Mouse (Mus musculus) adrenal gland, postnatal 36 days (tissue): ENCODE results near the gene Lrch4. TPM values are rescaled to one million over a fixed set of nuclear protein-coding genes. Genes with fewer than 3 reads are reported as not detected.
A peak's percentile ranks its signal among the peaks of the same experiment; 100 is the strongest.
"Not testable (repeated sequence)": the region's sequence is repeated elsewhere in the genome, so short reads cannot be mapped to it uniquely, and the experiment has no call there.

Experiments
- DNase-seq, 2 experiments: peaks; one replicate each; pipeline ENCODE4 v3.0.0; 2021; ENCODE audit warnings: mixed read lengths in 1 of 2
- total RNA-seq, 2 experiments: library from RNA; stranded (reverse); gene quantifications; 2 replicates each; pipeline ENCODE4 v1.2.3; 2021

The Lrch4 gene
- total RNA-seq, 2 experiments from 2014 or later: 23.5 to 36.1 TPM

DNA sequence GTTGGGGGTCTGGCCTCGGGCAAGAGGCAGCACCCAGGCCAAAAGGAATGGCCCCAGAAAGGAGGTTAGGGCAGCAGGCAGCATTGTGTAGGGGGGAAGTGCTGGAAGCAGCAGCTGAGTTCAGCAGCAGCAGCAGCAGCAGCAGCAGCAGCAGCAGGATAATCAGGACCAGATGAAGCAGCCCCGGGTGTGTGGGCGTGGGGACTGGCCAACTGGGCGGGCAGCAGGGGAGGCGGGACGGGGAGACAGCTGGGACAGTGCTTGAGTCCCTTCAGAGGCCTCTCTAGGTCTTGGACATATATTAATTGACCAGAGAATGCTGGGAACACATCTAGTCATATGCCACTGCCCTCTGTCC lies 17.7 kb upstream of the Lrch4 start:
- DNase-seq: peak; percentile 85 to 89

DNA sequence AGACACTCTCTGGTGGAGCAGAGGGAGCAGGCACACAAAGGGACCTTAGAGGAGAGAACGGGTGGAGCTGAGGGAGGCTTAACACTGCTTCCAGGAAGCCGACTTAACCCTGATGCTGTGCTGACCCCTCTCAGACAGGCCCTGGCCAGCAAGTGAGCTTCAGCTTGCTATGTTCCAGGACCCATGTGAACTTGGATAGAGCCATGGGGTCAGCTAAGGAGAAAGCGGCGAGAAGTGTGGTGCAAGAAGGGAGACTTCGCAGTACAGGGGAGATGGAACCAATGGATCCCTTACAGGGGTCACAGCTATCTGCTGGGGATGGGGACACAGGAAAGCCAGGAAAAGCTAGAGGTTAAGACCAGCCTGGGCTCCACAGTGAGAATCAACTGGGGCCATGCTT lies 15.8 kb upstream of the Lrch4 start:
- no peak for DNase-seq

DNA sequence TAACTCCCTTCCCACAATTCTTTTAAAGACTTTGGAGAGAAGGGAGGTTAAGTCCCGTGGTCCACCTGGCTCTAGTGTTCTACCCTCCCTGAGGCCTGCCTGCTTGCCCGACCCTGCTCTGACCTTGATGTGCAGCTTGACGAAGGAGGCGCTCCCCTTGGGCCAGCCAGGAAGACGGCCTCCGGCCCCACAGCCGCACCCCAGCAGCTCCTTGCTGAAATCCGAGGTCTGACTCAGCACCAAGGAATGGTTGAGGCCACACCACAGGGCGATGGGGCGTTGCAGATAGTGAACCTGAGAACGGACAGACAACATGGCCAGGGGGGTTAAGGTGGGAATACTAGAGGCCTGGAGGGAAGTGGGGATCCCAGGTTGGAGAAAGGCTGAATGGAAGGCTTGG lies 15.4 kb upstream of the Lrch4 start, which contains the start of gene Pcolce:
Gene Pcolce (minus strand): TSS at position 235 of the 400 bp plus-strand sequence.
- DNase-seq: peak; percentile 76 to 81

DNA sequence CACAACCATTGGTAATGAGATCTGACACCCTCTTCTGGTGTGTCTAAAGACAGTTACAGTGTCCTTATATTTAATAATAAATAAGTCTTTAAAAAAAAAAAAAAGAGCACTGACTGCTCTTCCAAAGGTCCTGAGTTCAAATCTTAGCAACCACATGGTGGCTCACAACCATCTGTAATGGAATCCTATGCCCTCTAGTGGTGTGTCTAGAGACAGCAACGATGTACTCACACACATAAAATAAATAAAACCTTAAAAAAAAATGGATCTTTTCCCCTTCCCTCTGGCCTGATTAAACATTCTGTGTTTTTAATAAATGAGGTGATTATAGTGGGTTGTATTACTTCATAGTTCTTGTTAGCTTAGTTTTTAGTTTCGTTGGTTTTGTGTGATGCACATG lies 14.0 kb upstream of the Lrch4 start:
- not testable (repeated sequence) for DNase-seq

- DNase-seq: no peak
Observed at GRCm38 (mm10) chr5:137615347-137615746, 13.6 kb upstream of the Lrch4 start.

DNA sequence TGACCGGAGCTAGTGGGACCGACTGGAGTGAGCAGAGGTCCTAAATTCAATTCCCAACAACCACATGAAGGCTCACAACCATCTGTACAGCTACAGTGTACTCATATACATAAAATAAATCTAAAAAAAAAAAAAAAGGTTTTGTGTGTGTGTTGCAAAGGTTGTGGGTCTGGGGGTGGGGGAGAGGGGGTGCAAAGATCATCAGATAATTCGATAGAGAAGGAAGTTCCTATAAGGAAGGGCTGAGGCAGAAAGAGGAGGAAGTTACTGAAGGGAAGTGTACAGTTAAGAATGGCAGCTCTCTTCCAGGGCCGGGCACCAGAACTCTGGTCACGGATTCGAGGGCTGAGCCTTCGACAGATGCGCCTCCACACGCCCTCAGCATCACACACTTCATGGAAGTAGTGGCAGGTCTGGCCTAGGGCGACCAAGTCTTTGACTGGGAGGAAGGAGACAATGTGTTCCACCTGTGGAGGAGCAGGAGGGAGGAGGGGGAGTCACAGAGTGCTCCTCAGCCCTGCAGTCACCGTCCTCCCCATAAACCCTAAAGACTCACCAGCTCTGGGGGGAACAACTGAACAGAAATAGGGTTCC lies 4.9 kb upstream of the Lrch4 start:
- DNase-seq: no peak

DNA sequence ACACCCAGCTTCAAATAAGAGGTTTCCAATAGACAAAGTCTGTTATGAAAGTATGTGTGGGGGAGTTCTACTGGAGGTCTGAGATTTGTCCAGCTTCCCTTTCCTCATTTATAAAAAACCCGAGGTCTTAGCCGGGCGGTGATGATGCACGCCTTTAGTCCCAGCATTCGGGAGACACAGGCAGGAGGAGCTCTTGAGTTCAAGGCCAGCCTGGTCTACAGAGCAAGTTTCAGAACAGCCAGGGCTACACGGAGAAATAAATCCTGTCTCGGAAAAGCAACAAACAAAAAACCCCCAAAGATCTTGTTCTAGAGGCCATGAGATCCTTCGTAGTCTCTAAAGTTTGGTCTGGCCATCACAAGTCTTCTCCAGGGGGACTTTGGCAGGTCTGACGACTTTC lies 930 bp upstream of the Lrch4 start:
- peak; percentile 59 to 64 for DNase-seq

GRCm38 (mm10) chr5:137629306-137629721 lies 393 bp downstream of the Lrch4 start:
- no peak for DNase-seq

DNA sequence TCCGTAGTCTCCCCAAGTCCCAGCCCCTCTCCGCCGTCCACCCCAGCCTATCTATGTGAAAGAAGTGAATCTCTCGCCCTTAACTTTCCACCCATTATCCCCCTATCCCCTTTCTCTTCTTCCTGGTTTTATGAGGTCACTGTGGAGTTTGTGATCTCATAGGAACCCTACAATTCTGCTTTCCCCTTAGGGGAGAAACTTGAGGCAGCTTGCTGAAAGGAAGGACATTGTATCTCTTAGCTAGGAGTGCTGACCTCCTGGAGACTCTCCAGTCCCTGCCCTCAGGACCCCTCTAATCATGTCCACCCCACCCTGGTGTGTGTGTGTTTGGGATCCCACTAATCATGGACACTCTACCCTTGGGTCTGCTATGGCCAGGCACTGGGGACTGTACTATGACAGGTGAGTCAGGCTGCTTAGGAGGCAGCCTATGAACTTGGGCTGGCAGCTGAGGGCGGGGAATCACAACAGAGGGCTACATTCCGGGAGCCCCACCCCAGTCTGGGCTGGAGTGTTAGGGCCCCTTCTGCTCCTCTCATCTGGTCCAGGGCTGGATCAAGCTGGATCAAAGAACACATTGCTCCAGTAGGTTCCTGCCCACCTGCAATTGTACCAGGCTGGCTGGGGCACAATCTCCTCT lies 1.1 kb downstream of the Lrch4 start:
- DNase-seq: no peak

DNA sequence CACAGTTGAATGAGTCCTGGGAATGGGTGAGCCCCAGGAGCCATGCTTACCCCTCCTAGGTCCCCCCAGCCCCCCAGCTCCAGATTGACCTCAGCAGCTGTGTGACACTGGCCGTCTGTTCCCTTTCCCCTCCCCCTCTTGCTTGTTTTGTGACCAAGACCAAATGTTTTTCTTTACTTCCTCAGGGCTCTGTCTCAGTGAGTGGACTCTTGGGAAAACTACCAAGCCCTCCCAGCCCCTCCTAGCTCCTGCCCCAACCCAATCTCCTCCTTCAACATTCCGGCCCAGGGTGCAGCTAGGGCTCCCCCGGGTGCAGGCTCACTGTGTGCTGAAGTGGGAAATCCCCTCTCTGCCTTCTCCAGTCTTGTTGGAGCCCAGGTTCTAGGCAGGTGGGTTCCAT lies 1.7 kb downstream of the Lrch4 start:
- DNase-seq: no peak

- no peak for DNase-seq
Observed at GRCm38 (mm10) chr5:137631171-137631570, 2.2 kb downstream of the Lrch4 start.

GRCm38 (mm10) chr5:137631591-137631990 lies 2.7 kb downstream of the Lrch4 start:
- no peak for DNase-seq

- no peak for DNase-seq
Observed at GRCm38 (mm10) chr5:137633397-137634084, 4.6 kb downstream of the Lrch4 start.

DNA sequence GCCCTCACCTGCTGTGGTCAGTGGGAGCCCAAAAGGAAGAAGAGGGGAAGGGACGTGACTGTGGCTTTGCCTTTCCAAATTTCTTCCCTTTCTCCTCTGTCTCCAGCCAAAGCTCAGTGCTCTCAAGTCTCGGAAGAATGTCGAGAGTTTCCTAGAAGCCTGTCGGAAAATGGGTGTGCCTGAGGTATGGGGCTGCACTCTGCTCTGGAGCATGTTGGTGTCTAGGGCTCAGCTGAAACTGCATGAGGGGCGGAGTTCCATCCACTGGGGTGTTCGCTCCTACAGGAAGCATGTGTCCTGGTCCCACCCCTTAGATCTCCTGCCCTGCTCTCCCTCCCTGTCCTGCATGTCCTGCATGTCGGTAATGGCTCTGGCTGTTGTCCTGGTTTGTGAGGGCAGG lies 10.6 kb downstream of the Lrch4 start:
- no peak for DNase-seq

GRCm38 (mm10) chr5:137641054-137641453 lies 12.1 kb downstream of the Lrch4 start, which contains the start of gene Sap25:
Gene Sap25, plus strand, starts transcription at chr5:137641334.
- DNase-seq: peak; percentile 40 to 68

DNA sequence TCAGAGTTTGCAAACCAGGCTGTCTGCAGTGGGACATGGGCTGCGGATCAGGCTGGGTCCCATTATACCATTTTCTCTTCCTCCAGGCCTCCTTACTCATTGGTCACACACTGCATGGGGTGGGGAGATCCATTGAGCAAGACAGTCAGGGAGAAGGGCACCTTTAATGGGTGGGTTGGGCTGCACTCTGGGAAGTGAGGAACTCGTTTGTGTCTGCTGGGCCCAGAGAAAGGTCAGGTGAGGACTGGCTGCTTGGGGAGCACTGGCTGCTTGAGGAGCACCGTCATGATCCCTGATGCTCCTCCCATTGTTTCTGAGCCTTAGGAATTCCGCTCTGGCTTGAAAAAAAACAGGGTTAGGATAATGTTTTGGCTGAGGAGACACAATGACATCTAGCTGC lies 14.0 kb downstream of the Lrch4 start:
- DNase-seq: no peak

DNA sequence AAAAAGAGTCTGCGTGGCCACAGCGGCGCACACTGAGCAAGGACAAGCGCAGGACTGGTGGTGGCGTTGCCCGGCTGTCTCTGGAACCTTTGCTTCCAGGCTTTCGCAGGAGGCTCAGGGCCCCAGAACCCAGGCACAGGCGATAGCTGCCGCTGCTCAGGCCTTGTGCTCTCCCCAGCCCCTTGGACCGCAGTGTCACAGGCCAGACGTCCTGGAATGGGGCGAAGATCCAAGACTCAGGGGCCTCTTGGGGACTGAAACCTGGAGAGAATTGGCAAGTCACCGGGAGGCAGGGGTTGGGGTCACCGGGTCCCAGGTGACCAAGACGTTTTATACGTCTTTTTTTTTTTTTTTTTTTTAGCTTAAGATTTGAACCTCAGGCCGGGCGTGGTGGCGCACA lies 15.6 kb downstream of the Lrch4 start:
- no peak for DNase-seq

DNA sequence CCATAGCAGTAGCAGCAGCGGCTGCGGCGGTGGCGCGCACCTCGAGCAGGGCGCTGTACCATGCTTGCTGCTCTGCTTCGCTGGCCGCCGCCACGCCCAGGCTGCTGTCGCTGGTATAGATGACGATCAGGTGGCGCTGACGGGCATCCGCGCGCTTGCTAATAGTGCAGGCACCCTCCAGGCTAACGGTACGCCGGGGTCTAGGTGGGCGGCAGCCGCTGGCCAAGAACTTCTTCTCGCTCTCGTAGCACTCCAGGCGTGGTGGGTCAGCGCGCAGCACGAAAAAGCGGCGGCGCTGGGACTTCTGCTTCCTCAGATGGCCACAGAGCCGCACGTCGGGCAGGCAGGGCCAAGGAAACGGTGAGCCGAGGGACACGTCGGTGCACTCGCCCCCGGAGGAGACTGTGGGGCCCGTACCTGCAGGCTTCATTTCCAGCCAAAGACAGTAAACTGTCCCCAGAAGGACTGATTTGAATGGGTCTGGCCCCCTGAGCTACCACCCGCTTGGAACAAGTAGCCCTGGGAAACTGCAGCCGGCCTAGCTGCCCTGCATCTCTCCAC lies 16.2 kb downstream of the Lrch4 start:
- DNase-seq: peak; percentile 33 to 43

- peak in 1 of 2 experiments; percentile 47 for DNase-seq
Observed at GRCm38 (mm10) chr5:137645652-137646091, 16.8 kb downstream of the Lrch4 start, which contains the start of gene Irs3. Gene Irs3, minus strand, starts transcription at chr5:137645714.

- no peak for DNase-seq
Observed at GRCm38 (mm10) chr5:137647827-137648601, 19.1 kb downstream of the Lrch4 start.

DNA sequence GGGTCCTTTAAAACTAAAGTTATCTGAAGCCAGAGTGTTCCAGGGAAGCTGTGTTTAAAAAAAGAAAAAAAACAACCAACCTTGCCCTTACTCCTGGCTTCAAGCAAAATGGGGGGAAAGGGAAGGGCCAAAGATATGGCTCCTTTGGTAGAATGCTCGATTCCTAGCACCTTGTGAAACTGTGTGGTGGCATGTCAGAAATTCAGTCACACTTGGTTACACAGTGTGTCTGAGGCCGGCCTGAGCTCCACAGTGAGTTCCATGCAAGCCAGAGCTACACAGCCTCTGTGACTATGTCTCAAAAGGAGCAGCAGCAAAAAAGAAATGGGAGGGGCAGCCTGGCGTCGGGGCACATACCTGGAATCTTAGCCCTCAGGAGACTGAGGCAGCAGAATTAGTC lies 20.3 kb downstream of the Lrch4 start:
- no peak for DNase-seq
